Comparison of ENCODE assay signal across 17 mouse cellular contexts in genomic region chr8:67632290-67632689, GRCm38 (mm10).
DNase-seq lines count a peak whose midpoint lies in the region; ATAC-seq and TF ChIP-seq lines count a peak whose summit lies in the region.
"Had no signal": no experiment of that assay in that cellular context is flagged by ENCODE, and none has a peak within 500 bp of the region (broad histone marks: within the 10 kb centered on the region; RNA-seq: fewer than 3 reads in every experiment).

No protein-coding gene starts in this region.

- DNase-seq in layer of hippocampus, adult 2 months (ENCODE audit: low spot score in 2 of 2): no peak
- DNase-seq in layer of hippocampus, adult 8-10 months (ENCODE audit: low spot score in 2 of 2): no peak
- peak; percentile 26 to 56 for DNase-seq in right cerebral cortex, postnatal 10 days (ENCODE audit: low spot score in 2 of 2)
- DNase-seq in right cerebral cortex, postnatal 25 days: no peak
- DNase-seq in right cerebral cortex, adult 18-20 months: no peak
- no peak for DNase-seq in embryo, embryonic 10.5 days (ENCODE audit: low spot score)
- DNase-seq: cerebellum, adult 11-12 months; kidney, adult 18-20 months; kidney, postnatal 10 days had no signal

- peak; percentile 58; the same call in 1 of the 2 replicates for ATAC-seq in granulocyte monocyte progenitor cell, adult 5-6 weeks (replicated peaks; ENCODE audit: poor library complexity, severe bottlenecking)
- ATAC-seq: lung, postnatal 0 days had no signal

- H3K27ac ChIP-seq in layer of hippocampus, adult 2 months: peak overlapping the region; percentile 87
- H3K27ac ChIP-seq: embryonic facial prominence, embryonic 13.5 days; liver, embryonic 15.5 days; neural tube, embryonic 15.5 days; stomach, embryonic 15.5 days had no signal

- no peak overlapping the region for H3K4me3 ChIP-seq in layer of hippocampus, adult 2 months
- H3K4me3 ChIP-seq: embryonic facial prominence, embryonic 13.5 days; heart, embryonic 12.5 days; liver, embryonic 15.5 days; myocyte; neural tube, embryonic 15.5 days; stomach, embryonic 15.5 days had no signal

- no peak for TF ChIP-seq CTCF in layer of hippocampus, adult 2 months (conservative IDR thresholded peaks at IDR 0.05)

Comparison
In these comparisons a context has a peak if more than half of its experiments do, and no peak if none do; other contexts are left out.
1. DNase-seq: peak in right cerebral cortex, postnatal 10 days (2 of 2); none in layer of hippocampus, adult 2 months (0 of 2), layer of hippocampus, adult 8-10 months (0 of 2), right cerebral cortex, postnatal 25 days (single experiment), right cerebral cortex, adult 18-20 months (single experiment) and embryo, embryonic 10.5 days (single experiment).